Mouse (Mus musculus): ENCODE data around the gene Olfr1214.
"Not testable (repeated sequence)": the region's sequence is repeated elsewhere in the genome, so short reads cannot be mapped to it uniquely, and the experiment has no call there.

Gene Olfr1214

DNA sequence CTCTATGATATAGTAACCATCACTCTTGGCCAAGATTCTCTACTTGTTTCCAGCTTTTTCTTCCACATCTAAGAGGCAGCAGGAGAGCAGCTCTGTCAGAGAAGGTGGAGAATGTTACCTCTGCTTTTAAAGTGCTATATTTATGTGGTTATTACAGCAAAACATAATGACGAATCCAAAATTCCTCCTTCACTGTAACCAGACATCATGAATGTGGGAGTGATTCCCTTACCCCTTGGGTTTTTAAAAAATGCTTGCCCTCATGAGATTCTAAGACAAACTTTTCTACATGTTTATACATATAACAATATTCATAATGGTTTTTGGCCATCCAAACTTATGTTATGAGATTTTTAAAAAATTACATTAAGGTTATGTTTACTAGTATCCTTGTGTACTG lies at the start of gene Olfr1214:
Gene Olfr1214 (minus strand): TSS at position 101 of the 400 bp plus-strand sequence.
- no peak for DNase-seq

DNA sequence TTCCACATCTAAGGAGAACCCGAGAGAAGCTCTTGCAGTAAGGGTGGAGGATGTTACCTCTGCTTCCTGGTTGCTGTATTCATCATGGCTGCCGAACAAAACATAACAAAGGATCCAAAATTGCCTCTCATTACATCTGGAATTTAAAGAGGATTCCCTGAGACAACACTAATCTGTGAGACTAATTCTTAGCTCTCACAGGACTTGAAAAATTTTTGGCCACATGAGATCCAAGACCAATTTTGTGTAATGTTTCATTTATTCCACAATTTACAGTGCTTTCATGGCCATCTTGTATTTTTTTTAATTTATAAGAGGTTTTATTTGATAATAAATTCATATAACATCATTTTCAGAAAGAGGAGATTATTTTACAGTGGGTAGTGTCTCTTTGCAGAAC lies 39.5 kb upstream of the Olfr1214 start, which contains the start of gene Olfr1217:
Gene Olfr1217 (minus strand): TSS at position 101 of the 400 bp plus-strand sequence.
- DNase-seq = no peak

DNA sequence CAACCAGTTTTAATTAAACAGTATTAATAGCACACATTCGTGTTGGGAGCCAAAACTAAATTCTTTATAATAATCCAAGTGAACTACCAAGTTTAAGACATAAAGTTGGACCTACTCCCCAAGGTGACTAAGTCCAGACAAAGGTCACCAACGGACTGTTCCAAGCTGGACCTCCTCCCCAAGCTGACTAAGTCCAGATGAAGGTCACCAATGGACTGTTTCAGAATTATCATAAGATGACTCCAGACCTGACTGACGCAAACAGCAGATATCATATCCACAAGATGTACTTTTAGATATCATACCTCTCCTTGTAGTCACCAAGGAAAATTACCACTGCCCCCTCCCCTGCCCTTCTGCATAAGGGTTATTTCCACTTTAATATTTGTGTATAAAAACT lies 29.0 kb upstream of the Olfr1214 start:
- DNase-seq = not testable (repeated sequence)

DNA sequence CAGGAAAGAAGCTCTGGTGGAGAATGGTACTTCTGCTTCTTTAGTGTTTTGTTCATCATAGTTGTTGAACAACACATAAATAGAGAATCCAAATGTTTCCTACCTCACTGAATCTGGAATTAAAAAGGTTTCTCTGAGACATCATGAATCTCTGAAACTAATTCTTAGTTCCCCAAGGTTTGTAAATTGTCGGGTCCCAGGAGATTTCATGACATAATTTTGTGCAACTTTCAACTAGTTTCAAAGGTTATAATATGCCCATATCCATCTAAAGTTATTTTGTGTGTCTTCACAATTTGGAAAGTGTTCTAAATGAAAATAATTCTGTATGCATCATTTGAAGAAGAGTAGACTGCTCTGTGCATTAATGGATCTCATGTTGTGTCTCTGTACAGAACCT lies 25.8 kb upstream of the Olfr1214 start, which contains the start of gene Olfr1216:
Gene Olfr1216 (minus strand): TSS at position 101 of the 400 bp plus-strand sequence.
- no peak for DNase-seq

DNA sequence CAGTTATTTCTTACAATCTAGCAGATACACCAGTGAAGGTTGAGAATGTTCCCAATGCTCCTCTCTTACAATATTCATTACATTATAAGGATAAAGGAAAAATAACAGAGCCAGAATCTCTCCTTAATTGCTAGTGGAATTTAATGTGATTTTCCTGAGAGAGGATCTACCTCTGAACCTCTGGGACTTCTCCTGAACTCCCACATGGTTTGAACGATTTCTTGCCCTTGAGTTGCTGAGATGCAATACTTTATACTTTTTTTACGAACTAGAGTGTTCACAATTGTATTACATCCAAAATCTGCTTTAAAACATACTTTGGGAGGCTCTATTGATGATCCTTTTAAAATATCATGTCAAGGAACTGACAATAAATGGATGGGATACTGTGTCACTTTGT lies 14.4 kb upstream of the Olfr1214 start, which contains the start of gene Olfr1215:
Gene Olfr1215 (minus strand): TSS at position 101 of the 400 bp plus-strand sequence.
- DNase-seq = no peak

DNA sequence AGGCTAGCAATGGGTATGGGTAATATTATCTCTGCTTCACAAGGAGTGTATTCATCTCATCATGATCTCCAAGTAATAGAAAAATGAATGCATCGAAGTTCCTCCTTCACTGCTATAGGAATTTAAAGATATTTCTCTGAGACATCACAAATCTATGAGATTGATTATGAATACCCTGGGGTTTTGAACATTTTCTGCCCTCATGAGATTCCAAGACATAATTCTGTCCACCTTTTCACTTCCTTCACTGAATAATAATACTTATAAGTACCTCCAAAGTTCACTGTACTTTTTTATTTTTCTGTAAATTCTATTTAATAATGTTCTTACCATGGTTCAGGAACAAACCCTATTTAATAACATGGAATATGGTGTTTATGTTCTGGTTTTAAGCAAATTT lies 12.3 kb downstream of the Olfr1214 start, which contains the start of gene Gm13762:
Gene Gm13762 (minus strand): TSS at position 101 of the 400 bp plus-strand sequence.
- DNase-seq = no peak

DNA sequence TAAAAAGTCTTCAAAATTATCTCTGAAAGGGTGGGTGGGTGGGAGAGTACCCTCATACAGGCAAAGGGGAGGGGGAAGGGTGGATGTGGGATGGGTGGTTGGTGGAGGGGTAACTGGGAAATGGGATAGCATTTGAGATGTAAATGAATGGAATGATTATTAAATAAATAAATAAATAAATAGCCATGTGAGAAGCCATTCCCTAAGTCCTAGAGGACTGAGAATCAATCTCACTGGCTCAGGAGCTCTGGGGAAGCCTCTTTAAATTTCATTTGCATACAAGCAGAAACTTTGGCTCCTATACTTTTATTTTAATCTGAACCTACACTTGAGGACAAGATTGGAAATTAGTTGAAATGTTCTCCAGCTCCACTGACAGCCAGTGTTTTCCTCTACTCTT lies 38.8 kb downstream of the Olfr1214 start, which contains the start of gene Olfr1212:
Gene Olfr1212 (plus strand): TSS at position 301 of the 400 bp plus-strand sequence.
- no peak for DNase-seq

DNA sequence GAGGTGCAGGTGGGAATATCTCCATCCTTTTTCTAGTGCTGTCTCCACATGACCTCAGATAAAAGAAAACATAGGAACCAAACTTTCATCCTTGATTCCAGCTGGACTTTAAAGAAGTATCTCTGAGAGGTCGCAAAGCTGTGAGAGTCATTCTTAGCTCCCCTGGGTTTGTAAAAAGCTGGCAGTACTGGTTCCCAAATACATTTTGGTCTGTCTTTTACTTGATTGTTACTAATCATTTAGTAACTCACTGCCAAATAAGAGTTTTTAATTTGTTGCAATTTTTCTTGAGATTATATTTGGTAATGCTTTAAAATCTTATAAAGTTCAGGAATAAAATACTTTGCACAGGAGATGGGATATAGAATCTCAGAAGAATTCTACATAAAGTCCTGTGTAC lies 54.4 kb downstream of the Olfr1214 start, which contains the start of gene Olfr1211:
Gene Olfr1211 (minus strand): TSS at position 101 of the 400 bp plus-strand sequence.
- no peak for DNase-seq

All from lung, postnatal 4 days (tissue).